Mouse (Mus musculus): ENCODE data around the gene Fam117b.

Gene Fam117b

DNA sequence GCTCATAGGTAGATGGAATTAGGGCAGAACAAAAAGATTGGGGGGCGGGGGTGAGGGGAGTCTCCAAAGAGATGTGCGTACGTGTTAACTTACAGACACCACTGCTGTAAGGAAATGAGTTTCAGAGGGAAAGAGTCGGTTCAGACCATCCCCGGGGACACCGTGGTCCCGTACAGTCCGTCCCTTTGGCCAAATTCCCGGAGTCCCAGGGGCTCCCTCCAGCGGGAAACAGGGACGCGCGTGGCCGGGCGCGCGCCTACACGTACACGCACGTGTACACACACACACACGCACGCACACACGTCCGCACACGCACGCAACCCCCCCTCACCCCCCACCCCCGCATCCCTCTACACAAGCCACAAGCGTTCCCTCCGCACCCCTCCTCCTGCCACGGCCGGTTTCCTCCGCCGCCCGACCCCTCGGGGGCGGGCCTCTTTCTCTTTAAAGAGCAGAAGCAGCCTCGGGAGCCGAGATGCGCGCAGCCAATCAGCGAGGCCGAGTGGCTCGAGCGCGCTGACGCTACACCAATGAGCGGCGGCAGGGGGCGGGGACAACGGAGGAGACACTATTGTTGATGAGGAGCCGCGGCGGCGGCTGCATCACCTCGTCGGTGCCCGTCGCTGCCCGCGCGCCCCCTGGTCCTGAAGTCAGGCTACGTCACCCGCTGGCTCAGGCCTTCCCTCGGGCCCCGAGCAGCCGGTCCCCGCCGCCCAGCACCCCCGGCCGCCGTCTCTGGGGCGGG, at the start of gene Fam117b:
Gene Fam117b, plus strand, starts transcription at position 594 of the 745 bp plus-strand sequence.
- DNase-seq (ENCODE audit: low read depth), result peak; percentile 99

DNA sequence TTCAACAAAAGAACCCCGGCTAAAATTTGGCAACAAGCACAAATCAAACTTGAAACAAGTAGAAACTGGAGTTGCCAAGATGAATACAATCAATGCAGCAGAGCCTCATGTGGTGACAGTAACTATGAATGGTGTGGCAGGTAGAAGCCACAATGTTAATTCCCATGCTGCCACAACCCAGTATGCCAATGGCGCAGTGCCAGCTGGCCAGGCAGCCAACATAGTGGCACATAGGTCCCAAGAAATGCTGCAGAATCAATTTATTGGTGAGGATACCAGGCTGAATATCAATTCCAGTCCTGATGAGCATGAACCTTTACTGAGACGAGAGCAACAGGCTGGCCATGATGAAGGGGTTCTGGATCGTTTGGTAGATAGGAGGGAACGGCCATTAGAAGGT, 44.8 kb upstream of the Fam117b start:
- no peak for DNase-seq (ENCODE audit: low read depth)

DNA sequence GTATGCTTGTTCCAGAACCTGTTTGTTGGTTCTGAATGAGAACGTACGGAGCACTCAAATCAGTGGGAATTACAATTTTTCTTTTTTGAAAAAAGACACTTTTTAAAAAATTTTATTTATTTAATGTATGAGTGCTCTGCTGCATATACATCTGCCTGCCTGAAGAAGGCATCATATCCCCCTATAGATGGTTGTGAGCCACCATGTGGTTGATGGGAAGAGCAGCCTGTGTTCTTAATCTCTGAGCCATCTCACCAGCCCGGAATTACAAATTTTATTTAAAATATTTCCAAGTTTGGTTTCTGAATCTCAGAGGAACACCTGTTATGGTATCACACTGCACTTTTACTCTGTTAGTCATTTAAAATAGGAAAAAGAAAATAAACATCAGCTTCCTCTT, 38.8 kb upstream of the Fam117b start:
- DNase-seq (ENCODE audit: low read depth), result no peak

DNA sequence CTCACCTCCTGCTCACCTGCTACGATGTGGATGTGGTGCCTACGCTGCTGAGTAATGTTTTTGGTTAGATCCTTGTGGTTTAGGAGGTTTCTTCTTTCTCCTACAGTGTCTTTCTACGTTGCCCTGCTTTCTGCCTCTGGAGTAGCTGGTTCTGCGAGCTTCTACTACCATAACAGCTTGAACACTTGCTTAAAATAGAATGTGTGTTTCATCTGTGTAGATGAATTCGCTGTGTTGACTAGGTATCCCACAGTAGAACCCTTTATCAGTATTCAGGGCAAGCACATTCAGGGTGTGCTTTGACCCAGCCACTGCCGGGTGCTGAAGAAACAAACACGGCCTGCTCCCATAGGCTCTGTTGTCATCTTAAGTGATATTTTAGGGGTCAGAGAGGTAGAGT, 34.7 kb upstream of the Fam117b start:
- DNase-seq (ENCODE audit: low read depth), result no peak

DNA sequence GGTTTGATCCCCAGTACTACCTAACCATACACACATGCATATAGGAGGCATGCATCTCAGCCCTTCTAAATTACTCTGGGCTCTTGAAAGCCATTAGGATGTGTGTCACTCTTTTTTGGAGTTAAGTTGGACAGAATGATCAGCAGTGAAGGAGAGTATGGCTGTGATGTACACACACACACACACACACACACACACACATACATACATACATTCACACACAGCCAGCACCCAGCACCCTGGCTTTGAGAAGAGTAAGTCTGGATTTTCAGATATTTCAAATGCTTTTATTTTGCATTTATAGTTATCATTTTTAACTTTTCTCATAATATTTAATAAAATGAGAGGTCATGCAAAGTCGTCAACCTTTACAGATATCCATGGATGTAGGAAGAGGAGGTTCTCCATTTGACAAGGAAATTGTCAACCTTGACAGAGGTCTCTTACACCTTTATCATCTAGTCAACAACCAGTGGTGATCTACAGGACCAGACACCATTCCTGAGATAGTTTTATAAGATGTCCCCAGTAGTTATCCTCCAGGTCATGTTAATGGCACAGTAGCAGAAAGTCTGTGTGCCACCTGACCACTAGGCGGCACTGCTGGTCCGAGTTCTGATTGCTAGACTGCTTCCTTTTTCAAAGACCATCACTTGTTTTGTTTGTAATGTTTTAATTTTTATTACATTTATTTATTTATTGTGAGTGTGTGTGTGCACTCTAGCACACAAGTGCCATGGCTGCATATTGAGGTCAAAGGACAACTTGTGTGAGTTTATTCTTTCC, 29.3 kb upstream of the Fam117b start:
- DNase-seq (ENCODE audit: low read depth), result peak; percentile 87

DNA sequence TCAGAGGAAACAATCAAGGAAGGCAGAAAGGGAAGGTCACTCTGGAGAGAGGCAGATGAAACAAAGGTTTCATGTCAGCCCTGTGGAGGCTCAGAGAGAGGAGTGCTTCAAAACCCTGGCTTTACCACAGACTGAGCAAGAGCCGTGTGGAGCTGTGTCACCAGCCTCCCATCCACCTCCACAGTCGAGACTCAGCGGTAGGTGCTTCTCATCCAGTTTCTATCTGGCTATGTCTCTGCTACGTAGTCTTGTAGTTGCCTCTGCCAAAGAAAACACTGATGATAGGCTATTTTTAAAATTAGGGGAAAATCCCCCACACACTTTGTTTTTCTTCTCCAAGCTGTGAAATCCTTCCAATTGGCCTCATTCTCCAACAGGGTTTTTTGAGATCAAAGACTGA, 25.9 kb upstream of the Fam117b start:
- peak; percentile 32 for DNase-seq (ENCODE audit: low read depth)

DNA sequence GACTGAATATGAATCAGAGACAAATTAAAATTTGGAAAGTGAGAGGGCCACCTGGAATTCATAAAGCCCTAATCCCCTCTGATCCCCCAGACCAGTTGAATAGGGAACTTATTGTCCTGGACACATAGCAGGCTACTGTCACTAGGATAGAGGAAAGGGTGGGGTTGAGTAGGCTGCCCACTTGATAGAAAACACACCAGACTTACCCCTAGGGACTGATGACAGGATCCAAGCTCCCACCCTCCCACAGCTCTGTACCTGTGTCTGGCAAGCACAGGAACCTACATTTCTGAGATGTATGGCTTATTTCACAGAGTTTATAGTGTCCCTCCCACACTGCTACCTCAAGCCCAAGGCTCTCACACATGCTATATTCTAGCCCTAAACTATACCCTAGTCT, 24.8 kb upstream of the Fam117b start:
- DNase-seq (ENCODE audit: low read depth), result no peak

DNA sequence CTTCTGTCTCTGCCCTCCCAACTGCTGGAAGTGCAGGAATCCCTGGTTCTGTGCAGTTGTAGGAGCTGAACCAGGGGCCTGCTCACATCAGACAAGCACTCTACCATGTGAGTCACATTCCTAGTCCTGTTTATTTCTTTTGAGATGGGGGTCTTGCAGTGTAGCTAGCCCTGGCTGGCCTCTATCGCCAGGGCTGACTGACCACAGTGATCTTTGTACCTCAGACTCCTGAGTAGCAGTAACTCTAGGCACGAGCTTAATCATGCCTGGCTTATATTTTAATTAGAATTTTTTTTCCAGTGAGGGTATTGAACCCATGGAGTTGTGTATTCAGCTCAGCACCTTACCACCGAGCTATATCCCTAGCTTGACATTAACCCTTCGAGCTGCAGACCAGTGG, 21.6 kb upstream of the Fam117b start:
- DNase-seq (ENCODE audit: low read depth), result no peak

DNA sequence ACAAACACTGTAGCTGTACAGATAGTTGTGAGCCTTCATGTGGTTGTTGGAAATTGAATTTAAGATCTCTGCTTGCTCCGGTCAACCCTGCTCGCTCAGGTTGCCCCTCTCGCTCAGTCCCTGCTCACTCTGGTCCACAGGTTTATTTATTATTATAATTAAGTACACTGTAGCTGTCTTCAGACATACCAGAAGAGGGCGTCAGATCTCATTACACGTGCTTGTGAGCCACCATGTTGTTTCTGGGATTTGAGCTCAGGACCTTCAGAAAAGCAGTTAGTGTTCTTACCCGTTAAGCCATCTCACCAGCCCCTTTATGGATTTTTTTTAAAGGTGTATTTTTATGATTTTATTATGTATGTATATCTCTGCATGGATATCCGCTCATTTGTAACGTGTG, 20.0 kb upstream of the Fam117b start:
- no peak for DNase-seq (ENCODE audit: low read depth)

DNA sequence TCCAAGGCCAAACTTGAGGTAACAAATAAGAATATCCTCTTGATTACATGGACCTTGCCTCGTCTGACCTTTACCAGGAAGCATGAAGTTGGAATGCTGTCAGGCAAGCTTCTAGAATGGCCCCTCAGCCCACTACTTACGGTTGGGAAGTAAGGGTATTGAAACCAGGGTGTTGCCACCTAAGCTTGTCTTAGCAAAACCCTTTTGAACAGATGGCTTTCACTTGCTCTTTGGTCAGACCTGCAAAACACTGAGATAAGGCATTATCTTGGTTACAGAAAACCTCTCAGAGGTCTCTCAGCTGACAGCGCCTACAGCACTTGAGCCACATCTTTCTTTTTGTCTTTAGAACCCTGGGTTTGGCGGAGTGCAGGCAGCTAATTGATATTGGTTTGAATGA, 18.8 kb upstream of the Fam117b start:
- no peak for DNase-seq (ENCODE audit: low read depth)

DNA sequence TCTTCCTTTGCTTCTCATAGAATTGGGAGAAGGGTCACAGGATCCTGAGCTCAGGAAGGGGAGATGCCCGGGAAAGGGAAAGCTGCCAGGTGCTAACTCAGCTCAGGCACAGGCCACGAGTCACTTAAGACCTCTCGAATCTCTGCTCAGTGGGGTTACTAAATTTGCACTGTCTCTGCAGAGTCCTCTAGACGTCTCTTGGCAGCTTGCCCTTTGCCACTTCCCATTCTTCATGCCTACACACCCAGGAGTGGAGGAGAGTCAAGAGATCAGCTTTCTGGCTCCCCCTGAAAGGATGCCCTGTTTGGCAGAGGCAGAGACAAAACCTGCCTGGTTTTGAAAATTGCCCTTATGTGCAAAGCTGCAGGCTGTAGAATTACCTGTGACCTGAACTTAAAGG, 17.4 kb upstream of the Fam117b start:
- no peak for DNase-seq (ENCODE audit: low read depth)

DNA sequence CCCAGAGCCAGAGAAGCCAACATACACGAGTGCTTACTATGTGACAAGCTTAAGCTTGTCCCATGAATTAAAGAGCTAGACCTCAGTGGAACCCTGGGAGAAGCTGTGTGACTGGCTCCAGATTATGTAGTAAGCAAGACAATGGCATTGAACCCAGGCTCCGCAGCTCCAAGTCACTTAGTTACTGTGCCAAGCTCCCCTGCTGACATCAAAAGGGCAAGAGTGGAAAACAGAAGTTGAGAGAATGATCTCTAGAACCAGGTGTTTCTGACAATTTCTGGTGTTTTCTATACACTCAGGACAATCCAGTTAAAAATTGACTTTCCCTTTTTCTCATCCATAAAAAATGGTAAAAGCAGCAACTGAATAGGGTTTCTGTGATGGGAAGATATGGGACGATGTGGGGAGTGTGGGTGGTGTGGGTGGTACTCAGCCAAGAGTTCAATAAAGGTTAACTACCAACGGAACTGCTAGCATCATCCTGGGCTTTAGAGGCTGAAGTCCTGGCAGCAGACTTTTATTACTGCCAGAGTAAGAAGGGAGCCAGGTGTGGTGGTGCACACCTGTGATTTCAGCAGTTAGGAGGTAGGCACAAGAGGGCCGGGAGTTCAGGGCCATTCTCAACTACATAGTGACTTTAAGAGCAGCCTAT, 15.5 kb upstream of the Fam117b start:
- no peak for DNase-seq (ENCODE audit: low read depth)

DNA sequence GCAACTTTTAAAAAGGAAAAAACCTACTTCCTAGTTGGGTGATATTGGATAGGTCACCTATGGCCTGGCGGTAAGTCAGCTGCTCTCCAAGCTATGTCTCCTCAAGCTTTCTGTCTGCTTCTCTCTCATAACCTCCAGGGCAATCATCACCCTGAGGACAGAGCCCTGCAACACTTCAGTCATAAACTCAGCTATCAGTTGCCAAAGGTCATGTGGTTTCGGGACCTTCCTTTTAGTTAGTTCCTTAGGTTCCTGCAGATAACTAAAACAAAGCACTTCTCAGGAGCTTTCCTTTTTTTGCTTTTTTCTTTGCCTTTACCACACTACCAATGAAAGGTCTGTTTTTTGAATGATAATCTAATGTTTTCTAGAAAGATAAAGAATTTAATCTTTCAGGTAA, 13.1 kb upstream of the Fam117b start:
- no peak for DNase-seq (ENCODE audit: low read depth)

DNA sequence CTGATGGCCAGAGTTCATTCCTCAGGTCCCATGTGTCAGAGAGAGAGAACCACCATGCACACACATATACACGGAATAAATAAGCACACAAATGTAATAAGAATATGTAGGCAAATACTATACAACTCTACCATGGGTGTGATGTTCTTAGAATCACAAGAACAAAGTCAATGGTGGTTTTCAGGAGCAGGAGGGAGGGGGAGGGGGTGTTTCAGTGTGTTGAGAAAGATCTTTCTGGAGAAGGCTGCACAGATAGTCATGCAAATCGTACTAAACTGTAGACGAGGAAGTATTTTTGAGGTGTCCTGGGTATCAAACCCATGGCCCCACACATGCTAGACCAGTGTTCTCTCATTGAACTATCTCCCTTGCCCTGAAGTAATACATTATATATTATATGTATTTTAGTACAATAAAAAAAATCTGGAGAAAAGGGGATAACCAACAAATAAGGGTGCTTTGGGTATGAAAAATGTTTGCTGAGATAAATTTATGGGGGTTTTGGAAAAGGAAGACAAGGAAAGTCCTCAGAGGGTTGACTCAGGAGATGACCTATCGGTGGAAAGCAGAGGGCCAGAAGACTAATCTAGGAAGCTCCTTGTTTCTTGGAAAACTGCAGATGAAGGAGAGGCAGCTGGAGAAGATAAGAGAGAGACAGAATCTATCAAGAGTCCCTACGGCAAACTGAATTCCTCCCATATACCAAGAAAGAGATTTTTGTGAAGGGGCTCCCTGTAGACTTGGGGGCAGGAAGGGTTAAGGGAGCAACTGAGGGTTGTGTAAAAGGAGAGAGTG, 11.5 kb upstream of the Fam117b start:
- DNase-seq (ENCODE audit: low read depth), result no peak

DNA sequence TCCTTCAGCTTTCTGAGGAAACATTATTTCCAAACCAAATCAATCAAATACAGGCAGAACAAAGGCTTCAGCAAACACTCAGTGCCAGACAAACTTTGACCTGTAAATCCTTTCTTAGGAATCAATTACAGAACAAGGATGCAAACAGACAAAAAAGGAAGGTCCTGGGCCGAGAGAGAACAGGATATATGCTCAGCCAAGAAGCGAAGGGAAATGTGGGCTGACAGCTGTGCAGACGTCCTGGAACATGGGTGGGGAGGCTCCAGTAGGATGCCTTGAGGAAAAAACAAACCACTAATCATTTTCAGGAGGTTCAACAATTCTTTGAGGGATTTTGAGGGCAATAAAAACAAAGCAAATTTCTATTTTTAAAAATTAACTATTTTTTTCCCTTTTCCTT, 10.2 kb upstream of the Fam117b start:
- DNase-seq (ENCODE audit: low read depth), result no peak

DNA sequence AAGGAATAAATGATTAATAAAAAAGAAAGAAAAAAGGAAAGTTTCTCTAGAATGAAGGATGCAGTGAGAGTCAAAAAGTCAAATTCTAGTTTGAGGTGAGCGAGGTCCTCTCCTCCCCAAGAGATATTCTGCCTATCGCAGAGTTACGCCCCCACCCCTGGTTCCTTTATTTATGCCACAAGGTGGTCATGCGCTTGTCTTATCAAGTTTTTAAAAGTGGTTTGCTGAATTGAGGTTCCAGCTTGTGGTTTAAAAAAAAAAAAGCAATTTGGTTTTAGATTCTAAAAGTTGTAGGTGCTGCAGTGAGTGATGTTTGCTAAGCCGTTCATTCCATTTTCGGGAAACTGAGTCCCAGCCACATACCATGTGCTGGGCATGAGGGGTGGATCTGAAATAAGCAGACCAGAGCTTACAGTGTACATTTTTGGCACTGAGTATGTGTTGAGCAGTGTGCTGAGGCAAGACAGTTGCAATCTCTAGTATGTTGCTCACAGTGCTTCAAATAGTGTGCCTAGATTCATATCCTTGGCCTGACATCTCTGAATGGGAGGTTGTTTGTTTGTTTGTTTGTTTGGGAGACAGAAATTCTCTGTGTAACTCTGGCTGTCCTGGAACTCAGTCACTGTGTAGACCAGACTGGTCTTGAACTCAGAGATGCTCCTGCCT, 8.0 kb upstream of the Fam117b start:
- no peak for DNase-seq (ENCODE audit: low read depth)

DNA sequence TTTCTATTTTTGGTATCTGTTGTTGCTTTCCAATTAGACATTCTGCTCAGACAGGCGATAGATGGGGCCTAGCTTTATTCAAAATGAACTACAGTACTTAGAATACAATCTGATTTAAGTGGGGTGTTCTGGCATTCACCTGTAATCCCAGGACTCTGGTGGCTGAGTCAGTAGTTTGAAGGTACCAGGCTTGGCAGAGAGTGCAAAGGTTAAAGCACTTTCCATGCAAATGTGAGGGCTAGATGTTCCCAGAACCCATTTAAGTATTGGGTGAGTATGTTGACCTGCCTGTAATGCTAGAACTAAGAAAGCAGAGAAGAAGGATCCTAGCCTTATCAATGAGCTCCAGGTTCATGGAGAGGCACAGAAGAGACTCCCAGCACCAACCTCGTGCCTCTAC, 6.9 kb upstream of the Fam117b start:
- no peak for DNase-seq (ENCODE audit: low read depth)

DNA sequence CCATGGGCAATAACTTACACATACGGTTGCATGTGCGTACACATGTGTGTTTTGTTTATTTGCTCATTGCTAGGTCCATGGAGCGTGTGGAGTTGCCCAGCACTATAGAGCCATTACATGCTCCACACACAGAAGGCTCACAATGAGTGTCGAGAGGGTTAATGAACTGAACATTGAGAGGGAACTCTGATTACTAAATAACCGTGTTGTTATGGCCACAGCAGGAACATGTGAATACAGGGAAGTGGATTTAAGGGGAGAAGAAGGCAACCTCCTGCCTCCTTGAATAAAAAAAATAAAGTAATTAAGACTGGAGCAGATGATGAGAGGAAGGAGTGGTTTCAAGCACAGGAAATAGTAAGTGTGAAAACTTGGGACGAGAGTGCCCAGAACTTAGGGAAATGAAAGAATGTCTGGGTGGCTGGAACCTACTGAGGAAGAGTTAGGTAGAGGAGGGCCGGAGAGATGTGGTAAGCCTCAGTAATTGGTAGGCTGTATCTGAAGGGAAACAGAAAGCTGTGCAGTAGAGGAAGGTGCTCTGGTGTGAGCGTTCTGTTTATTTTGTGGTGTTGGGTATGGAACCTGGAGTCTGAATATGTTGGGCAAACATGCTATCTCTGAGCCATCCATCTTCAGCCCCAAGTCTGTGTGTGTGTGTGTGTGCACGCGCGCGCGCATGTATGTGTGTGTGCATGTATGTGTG, 5.8 kb upstream of the Fam117b start:
- DNase-seq (ENCODE audit: low read depth), result no peak

DNA sequence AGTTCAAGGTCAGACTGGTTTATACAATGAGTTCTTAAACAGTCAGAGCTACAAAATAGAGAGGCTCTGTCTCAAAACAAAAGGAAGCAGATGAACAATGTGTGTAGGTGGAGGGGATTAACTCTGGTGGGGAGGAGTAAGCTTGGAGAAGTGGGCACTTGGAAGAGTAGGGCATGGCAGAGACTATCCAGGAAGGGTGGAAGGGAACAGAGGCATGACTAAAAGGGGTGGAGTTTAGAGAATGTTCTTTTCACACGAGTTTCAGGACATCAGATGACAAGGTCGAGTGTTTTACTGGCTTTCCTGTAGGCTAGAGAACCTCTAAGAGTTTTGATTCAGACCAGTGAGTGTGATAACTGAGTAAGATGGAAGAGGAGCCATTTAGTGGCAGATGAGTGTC, 5.1 kb upstream of the Fam117b start:
- no peak for DNase-seq (ENCODE audit: low read depth)

DNA sequence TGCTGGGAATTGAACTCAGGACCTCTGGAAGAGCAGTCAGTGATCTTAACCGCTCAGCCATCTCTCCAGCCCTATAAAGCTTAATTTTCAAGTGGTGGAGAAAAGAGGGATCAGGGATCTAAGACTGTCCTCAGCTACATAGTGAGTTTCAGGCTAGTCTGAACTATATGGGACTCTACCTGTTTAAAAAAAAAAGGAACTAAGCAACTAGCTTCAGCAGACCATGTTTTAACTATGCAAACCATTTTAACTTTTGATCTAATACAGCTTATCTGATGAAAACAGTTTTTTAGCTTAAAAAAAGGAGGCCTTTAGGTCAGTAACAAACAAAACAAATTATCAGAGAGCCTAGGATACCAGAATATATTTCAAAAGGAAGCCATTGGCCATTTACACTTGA, 1.9 kb upstream of the Fam117b start:
- no peak for DNase-seq (ENCODE audit: low read depth)

DNA sequence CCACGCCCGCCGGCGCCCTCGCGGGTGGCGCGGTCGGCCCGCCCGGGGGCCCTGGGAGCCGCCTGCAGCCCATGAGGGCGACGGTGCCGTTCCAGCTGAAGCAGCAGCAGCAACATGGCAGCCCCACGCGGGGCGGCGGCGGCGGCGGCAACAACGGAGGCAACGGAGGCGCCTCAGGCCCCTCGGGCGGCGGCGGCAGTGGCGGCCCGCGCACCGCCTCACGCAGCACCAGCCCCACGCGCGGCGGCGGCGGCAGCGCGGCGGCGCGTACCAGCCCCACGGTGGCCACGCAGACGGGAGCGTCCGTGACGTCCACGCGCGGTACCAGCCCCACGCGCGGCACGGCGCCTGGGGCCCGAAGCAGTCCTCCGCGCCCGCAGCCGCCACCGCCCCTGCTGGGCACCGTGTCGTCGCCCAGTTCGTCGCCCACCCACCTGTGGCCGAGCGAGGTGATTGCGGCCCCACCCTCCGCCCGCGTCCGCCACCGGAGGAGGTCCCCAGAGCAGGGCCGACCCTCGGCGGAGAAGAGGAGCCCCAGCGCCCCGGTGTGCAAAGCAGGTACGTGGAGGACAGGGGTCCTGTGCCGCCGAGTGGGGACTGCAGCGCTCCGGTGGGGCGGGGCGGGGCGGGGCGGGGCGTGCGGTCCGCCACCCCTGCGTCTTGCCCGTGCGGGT, 526 bp downstream of the Fam117b start:
- DNase-seq (ENCODE audit: low read depth), result no peak
